Mouse (Mus musculus): ENCODE measurements around the gene Hhipl1.

DNA sequence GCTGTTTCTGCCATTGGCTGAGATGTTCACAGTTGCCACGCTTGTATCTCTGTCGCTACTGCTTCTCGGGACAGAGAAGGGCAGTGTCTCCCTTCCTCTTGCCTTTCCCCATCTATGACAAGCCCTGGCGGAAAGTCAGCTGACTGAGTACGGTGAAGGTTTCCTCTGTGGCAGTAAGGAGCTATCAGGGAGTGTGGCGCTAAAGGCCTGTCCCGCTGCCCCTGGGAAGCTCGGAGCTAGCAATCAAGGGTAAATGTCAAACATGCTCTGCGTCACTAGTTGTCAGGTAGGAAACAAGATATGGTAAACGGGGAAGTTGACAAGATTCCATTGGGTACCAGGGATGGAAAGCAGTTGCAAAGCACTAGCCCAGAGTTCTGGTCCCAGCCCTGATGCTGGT, 9.7 kb downstream of the Hhipl1 start:
- TF ChIP-seq CTCF (IDR thresholded peaks at IDR 0.05; ENCODE audit: borderline replicate concordance, extremely low read depth, insufficient read depth, insufficient read length) (no peak), POLR2A (IDR thresholded peaks at IDR 0.05; ENCODE audit: borderline replicate concordance, extremely low read depth, insufficient read depth, insufficient read length, poor library complexity, severe bottlenecking) (no peak)
